Mouse (Mus musculus) ZHBTc4 (cell line): ENCODE measurements at regions not wholly inside any gene's neighbourhood (a gene's known extent, or its start where the extent isn't known, plus 50 kb on each side); places are given as distances from the start of the nearest gene placed in this dataset.
A peak's percentile ranks its signal among the peaks of the same experiment; 100 is the strongest.

Source experiments
- DNase-seq: peaks from one replicate; pipeline ENCODE4 v3.0.0-alpha.2; 2011; ENCODE audit warnings: low read depth, low spot score

DNA sequence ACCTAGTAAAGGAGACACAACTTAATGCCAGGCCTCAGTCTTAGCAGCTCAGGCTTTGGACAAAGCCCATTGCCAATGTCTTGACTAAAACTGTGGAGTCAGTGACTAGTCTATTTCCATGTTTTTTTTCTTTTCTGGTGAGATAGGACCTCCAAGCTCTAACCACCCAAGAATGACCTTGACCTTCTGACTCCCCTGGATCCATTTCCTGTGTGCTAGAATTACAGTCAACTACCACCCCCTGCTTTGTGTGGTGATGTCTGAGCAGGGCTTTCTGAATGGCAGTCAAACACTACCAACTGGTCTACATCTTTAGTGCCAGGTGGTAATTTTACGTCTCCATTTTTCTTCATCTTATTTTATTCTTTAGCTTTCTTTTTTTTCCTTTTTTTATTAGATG, 51.3 kb upstream of the Rnf138rt1 start:
- peak; percentile 21 for DNase-seq

DNA sequence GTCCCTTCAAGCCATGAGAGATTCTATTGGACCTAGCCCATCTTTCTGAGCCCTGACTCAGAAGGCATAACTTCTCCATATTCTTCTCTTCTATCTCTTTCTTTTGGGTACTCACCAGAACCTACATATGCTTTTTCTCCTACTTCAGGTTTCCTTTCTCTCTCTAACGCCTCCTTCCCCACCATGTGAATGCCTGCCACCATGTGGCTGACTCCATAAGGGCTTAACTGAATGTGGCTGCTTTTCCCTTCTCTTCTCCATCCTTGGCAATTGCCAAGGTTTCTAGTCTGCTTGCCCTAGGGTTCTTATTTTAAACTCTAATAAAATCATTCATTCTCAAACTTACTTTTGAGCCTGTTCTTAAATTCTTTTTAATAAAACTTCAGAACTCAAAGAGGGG, 53.7 kb upstream of the Rnf138rt1 start:
- no peak for DNase-seq

GRCm38 (mm10) chrX:163822298-163822697, 61.2 kb upstream of the Rnf138rt1 start:
- no peak for DNase-seq

DNA sequence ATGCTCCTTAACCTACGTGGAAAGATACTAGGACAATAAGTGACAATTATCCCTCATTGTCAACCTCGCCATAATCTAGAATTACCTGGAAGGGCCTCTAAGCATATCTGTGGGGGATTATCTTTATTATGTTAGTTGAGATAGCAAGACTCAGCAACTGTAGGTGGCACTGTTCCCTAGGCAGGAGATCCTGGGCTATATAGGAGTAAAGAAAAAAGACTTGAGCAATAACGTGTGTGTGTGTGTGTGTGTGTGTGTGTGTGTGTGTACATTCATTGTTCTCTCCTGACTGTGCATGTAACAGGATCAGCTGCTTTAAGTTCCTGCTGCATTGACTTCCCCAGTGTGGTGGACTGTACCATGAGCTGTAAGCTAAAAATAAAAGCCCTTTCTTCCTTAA, 66.3 kb upstream of the Rnf138rt1 start:
- DNase-seq = no peak

DNA sequence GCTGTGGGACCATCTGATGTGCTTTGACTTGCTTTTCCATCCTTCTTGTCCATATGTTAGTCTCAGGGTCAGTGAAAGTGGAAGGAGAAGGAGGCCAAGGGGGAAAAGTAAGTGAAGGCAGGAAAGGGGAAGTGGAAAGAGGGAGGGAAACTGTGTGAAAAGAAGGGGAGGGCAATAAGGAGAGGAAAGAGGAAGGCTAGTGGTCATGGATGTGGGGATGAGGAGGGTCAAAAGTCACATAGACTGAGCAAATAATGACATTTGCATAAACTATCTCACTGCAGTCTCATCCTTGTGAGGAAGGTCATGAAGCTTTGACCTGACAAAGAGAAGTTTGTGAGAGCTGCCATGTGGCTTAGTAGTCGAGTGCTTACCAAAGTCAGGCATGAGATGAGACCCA, 63.4 kb upstream of the Ap1s2 start:
- no peak for DNase-seq

DNA sequence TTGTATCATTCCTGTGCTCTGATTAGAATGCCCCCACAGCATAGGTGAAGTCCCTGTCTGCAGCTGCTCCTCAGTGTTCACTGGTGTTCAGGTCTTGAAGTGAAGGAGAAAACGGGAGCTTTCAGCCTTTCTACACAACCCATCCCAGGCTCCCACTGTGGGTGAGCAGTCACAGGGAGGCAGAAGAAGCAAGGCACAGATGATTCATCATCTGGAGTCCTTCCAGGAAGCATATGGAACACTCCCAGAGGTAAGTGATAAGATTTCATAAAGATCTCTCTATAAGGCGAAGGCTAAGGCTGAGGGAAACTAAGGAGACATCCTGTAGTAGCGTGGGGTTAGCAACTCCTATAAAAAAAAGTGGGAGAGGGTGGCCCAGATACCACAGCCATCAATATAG, 61.9 kb upstream of the Ap1s2 start:
- DNase-seq = no peak

GRCm38 (mm10) chrX:163847651-163848050, 61.2 kb upstream of the Ap1s2 start:
- no peak for DNase-seq

- DNase-seq = no peak
Observed at GRCm38 (mm10) chrX:163848510-163849199, 60.2 kb upstream of the Ap1s2 start.

DNA sequence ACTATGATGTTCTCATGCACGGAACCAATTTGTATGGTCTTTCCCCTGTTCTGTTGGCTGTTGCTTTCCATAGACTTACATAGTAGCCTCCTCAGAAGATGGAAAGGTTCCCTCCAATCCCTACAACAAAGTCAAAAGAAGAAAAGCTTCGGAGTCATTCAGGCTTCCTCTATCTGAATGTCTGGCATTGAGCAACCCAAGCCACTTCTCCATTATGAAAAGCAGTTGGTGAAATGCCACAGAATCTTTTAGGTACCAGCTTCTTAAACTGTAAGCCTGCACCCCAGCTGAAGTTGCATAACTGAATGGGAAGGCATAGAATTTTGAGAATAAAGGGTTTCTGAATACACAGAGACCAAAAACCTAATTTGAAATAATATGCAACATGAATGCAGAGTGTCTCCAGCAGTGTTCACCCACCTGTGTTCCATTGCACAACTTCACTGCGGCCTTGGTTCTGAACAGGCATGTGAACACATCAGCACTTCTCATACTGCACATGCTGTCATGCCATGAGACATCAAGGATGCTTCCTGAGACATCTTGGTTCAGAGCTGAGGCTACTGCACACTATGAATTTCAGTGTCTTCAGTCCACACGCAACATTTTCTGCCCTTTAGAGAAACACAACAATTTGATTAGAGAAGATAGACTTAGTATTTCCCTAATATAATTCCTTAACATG, 57.8 kb upstream of the Ap1s2 start:
- DNase-seq = no peak

GRCm38 (mm10) chrX:163858494-163858893, 50.3 kb upstream of the Ap1s2 start:
- no peak for DNase-seq
